Mouse (Mus musculus): ENCODE results near the gene Hfe2.

Gene Hfe2

GRCm38 (mm10) chr3:96559398-96559910 is 34.5 kb downstream of the Hfe2 start:
- no peak for DNase-seq

GRCm38 (mm10) chr3:96559911-96560850 is 35.2 kb downstream of the Hfe2 start:
- no peak for DNase-seq

DNA sequence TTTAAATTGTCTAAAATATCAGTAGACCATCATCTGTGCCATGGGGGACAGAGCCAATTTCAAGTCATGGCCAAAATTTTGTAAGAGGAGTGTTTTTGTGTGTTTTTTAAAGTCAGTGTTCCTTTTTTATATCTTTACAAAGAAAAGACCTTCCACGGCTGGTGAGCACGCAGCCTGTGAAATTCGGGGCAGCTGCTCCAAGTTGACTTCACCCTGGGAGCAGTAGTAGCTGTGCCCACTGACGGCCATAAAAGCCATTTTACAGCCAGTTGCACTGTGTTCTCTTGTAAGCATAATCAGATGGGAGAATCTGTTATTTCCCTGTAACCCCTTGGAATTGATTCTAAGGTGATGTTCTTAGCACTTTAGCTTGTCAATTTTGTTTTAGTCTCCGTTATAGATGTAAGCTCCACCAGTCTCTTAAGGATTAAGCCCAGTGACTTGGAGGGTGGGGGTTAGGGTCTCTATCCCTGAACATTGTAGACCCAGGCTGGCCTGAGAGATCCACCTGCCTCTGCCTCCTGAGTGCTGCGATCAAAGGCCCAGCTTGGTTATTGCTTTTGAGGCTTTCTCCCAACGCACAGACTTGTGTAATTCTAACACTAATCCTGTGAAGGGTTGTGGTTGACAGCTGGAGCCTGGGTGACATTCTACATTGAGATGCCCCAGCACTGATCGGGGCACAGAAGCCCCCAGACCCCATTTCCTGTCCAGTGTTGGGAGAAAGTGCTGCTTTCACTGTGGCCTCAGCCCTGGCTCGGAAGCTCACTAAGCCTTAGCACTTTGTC is 36.1 kb downstream of the Hfe2 start:
- DNase-seq = no peak

- no peak for DNase-seq
These were observed 37.1 kb downstream of the Hfe2 start for GRCm38 (mm10) chr3:96561946-96562681.

DNA sequence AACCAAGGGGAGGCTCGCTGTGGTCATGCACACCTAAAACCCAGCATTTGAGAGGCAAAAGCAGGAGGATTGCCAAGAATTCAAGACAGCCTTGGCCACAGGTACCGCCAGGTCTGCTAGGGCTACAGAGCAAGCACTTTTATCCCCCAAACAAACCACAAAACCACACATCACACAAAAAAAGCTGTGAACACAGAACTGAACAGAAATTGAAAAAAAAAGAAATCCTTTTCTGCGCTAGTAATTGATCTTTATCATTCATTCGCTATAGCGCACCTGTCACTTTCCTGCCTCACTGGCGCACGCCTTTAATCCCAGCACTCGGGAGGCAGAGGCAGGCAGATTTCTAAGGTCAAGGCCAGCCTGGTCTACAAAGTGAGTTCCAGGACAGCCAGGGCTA is 38.3 kb downstream of the Hfe2 start:
- DNase-seq = no peak

DNA sequence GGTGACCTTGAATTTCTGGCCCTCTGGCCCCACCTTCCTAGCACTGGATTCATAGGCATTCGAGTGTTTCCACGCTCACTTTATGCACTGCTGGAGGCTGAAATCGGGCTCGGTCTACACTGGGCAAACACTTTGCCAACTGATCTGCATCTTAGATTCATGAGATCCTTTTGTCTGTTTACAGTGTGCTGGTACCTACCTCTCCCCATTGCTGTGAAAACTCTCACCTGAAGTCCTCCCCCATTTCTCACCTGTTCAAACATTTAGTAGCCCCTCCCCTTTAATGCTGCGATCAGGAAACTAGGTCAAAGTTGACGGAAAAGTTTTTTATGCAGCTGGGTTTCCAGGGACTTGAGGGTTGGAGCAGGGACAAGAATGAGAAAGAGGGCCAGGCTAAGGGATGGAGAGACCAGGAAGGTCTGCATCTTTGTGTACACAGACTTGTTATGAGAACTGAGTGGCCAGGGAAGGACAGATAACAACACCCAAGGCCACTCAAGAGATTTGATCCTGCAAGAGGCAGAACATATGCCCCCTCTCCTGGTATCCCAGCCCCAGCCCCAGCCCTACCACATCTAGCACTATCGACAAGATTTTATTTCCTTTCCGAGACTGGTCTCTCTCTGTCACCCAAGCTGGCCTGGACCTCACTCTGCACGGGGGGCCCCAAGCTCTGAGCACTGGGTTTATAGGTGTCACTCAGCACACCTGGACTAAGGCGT is 39.1 kb downstream of the Hfe2 start:
- DNase-seq = no peak

- DNase-seq = peak; percentile 35
These were observed 39.7 kb downstream of the Hfe2 start for GRCm38 (mm10) chr3:96564633-96565032.

DNA sequence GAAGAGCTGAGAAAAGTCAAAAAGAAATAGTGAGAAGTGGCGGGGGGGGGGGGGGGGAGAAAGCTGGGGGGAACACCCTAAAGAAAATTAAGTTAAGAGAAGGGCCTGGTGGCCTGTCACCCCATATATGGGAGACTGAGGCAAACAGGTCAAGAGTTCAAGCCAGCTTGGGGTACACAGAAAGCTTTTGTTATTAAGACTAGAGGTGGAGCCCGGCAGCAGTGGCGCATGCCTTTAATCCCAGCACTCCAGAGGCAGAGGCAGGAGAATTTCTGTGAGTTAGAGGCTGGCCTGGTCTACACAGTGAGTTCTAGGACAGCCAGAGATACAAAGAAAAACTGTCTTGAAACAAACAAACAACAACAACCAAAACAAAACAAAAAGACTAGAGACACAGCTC is 40.1 kb downstream of the Hfe2 start:
- DNase-seq = no peak

DNA sequence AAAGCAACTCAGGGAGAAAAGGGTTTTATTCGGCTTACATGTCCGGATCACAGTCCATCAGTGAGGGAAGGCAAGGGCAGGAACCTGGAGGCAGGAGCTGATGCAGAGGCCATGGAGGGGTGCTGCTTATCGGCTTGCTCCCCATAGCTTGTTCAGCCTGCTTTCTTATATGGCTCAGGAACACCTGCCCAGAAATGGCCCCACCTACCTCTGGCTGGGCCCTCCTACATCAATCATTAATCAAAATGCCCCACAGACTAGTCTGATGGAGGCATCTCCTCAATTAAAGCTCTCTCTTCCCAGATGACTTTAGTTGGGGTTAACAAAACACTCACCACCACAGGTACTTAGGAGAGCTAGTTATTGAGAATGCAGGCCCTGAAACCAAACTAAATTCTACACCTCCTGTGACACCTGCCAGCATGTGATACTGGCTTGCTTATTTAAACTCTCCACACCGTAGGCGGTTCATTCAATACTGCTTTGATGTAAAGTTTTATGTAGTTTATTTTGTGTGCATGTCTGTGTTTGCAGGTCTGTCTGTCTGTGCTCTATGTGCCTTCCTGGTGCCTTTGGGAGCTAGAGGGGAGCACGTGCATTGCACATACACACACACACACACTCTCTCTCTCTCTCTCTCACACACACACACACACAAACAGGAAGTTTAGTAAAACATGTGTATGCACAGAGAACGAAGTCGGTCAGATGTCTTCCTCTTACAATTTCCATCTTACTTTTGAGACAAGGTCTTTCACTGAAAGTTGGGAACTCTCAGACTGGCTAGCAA is 41.9 kb downstream of the Hfe2 start:
- no peak for DNase-seq

GRCm38 (mm10) chr3:96568605-96569004 is 43.6 kb downstream of the Hfe2 start:
- DNase-seq = no peak

DNA sequence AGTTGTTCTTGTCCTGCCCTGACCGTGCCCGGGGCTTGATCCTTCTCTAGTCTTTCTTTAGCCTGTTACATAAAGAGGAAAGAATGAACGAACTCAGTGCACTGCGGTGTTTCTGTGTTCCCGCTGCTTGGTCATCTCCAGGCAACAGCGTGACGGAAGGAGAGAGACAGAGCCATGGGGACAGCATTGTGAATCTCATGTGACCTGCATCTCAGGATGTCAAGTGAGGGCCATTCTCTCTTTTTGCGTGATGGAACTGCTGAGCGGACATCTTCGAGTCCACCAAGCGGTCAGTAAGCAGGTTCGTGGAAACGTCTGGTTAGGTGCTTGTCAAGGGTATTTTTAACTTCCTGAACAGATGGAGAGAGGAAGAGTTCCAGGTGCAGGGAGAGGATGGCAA is 44.5 kb downstream of the Hfe2 start:
- no peak for DNase-seq

DNA sequence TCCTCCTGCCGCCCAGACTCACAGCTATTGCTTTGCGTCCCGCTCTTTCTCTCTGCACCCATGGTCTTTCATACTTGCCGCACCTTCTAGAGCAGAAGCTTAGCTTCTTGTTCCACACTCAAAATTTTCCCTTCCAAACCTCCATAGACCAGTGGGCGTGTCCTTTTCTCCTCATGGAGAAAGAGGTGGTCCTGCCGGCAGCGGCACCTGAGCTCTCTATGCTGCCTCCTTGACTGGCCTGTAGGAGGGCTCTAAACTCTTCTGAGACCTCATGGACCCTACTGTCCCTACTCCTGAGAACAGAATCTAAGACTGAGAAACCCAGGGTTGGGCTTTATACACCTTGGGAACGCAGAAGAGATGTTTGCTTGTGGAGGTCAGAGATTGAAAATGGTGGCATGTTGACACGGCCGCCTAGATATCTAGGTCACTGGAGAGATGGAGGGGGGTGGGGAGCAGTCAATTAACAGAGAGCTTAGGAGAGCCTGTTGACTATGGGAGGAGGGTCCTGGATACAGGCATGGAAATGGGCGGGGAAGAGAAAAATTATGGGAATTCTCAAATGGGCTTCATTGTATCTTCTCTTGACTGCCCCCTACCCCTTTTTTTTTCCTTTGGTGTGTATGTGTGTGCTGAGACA is 45.1 kb downstream of the Hfe2 start:
- DNase-seq = no peak

DNA sequence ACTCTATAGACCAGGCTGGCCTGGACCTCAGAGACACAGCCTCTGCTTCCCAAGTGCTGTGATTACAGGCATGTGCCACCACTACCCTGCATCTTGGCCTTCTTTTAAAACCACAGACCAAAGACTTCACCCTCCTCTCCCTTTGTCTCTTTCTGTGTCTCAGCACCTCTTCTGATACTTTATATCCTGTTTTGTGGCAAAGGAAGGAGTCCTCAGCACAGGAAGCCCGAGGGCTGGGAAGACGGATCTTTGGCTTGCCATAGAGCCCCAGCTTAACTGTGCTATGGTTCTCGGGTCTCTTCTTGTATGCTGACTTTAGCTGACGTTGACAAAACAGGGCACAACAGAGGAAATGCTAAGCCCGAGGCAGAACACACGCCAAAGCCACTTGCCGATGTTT is 45.7 kb downstream of the Hfe2 start:
- no peak for DNase-seq

DNA sequence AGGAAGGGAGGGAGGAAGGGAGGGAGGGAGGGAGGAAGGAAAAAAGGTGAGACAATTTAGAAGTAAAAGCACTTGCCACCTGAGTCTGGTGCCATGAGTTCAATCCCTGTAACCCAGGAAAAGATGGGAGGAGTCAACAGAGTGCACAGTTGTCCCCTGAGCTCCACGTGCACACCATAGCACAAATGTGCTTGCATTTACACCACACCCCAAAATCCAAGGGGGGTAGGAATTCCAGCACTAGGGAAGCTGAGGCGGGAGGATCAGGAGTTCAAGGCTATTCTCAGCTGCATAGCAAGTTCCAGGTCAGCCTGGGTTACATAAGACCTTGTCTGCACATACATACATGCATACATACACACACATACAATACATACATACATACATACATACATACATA is 46.4 kb downstream of the Hfe2 start:
- no peak for DNase-seq

DNA sequence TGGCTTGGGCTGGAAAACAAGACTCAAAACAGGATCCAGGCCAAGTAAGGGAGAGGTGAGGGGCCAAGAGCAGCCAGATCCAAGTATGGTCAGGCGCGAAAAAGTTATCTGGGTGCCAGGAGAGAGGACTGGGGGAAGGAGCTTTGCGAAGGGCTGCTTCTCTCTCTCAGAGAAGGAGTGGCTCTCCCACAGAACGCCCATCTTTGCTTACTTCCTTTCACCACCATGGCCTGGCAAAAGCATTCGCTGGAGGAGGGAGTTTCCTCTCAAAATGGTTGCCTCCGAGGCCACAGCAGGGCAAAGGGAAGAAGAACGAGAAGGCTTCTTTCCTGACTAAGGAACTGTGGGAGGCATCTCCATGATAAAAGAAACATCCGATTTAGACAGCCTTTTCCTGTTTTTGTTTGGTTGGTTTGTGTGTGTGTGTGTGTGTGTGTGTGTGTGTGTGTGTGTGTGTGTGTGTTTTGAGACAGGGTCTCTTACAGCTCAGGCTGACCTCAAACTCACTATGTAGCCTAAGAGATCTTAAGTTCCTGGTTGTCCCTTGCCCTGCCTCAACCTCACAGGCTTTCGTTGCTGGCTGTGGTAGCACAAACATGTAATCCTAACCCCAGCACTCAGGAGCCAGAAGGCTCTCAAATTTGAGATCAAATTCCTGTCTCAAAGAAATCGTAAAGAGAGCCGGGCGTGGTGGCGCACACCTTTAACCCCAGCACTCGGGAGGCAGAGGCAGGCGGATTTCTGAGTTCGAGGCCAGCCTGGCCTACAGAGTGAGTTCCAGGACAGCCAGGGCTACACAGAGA is 47.1 kb downstream of the Hfe2 start:
- DNase-seq = no peak

DNA sequence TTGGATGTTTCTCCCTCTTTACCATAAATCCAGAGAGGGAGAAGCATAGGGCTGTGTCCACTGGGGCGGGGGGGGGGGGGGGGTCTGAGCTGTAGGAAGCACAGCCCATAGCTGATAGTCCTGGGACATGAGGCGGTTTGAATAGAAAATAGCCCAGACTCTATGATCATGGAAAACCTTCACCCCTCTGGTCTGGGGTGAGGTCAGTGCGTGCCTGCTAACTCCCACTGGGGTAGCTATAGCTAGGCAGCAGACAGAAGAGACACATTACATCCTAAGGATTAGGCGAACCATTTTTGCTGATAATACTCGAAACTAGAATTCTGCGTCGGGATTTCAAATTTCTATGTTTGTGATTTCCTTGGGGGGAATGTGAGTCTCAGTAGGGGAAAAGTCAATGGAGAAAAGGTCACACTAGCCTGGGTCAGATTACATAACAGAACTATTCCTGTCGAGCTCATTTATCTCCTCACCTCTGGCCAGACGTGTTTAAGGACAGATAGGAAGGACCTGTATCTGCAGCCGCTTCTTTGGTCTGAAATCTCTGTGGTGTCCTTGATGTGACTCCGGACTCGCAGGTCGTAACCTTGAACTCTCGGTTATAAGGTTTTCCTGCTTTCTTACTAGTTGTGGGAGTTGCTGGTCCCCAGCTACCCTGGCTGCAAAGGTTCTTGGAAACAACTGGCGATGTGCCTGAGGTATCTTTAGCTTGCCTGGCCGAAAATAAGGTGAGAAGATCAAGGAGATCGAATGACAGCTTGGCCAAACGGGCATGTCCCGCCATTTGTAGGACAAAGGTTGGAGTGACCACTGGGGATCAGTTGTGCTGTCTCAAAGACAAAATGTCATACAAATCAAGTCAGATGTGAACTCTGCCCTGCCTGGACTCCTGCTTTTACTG is 48.9 kb downstream of the Hfe2 start:
- no peak for DNase-seq

GRCm38 (mm10) chr3:96575272-96575984 is 50.5 kb downstream of the Hfe2 start:
- DNase-seq = no peak

DNA sequence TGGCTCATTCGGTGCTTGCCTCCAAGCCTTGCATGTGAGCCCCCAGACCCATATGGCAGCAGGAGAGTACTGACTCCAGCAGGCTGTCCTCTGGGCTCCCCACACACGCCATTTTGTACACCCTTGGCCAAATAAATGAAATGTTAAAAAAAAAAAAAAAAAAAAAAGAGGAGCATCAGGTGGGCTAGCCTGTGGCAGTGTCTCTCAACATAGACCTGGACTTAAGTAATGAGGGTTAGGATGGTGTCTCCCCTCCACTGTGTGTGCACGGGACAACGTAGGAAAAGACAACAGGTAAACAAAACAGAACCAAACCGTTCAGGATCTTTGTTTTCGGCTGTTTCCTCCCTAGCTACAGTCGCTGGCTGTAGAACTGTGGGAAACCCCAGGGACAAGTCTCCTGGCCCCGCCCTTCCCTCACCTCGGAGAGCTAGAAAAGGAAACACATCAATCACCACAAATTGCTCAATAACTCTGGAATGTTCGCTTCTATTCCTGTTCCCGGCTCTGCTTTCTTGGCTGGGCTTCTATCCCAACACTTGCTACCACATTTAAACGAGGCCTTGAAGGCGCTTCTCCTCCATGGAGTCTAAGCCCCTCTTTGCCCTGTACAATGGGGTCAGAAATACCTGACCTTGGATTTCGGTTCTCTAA is 51.2 kb downstream of the Hfe2 start:
- DNase-seq = peak; percentile 50
